In the genomic region with DNA sequence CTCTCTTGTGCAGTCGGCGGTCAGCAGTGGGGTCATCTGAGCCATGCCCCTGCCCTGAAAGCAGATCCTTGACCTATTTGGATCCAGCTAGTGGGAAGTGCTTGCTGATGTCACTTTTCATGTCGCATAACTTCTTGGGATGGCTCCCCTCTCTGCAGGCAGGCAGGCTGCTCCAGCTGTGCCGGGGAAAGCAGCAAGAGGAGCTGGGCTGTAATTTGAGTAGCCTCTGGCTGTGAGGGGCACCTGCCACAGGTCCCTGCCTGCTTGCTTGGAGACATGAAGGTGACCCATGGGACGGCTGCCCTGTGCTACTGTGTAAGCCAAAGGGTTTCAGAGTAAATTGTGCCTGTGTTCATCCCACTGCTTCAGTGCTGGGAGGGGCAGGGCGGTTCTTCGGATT, we compare ENCODE assay signal across 18 mouse cellular contexts. TPM values are rescaled to one million over a fixed set of nuclear protein-coding genes. Genes with fewer than 3 reads are reported as not detected.
DNase-seq lines count a peak whose midpoint lies in the region; ATAC-seq lines count a peak whose summit lies in the region.
"Had no signal": no experiment of that assay in that cellular context is flagged by ENCODE, and none has a peak within 500 bp of the region (broad histone marks: within the 10 kb centered on the region; RNA-seq: fewer than 3 reads in every experiment).

No protein-coding gene starts in this region.

- peaks cover 56% of the 10 kb centered on the region for H3K4me1 ChIP-seq in kidney, embryonic 15.5 days
- H3K4me1 ChIP-seq in embryonic facial prominence, embryonic 11.5 days (ENCODE audit: control insufficient read depth, insufficient read depth, low read length): no peaks in the 10 kb centered on the region; the same call in 1 of the 2 replicates
- H3K4me1 ChIP-seq: stomach, embryonic 15.5 days had no signal

- intact Hi-C loops in gastrocnemius, postnatal 14 days (cut with DNase I; ENCODE audit: low total_unique reads): no loop called here

- peak; percentile 20 for DNase-seq in gastrocnemius, adult 18-20 months (ENCODE audit: low spot score)
- DNase-seq in gastrocnemius, postnatal 14 days: no peak
- DNase-seq in kidney, postnatal 10 days: no peak
- DNase-seq in R1 (ENCODE audit: low read depth, low spot score): peak; percentile 18
- peak; percentile 51 for DNase-seq in embryonic facial prominence, embryonic 11.5 days (ENCODE audit: low spot score)
- DNase-seq in yolk sac, embryonic 10.5 days (ENCODE audit: low spot score): no peak
- DNase-seq in left cerebral cortex, adult 9 months (ENCODE audit: low spot score in 2 of 2): no peak
- DNase-seq: cerebellum, postnatal 10 days; heart, adult 11 months; heart, postnatal 36 days; liver, postnatal 0 days; lung, postnatal 10 days had no signal

- H3K4me2 ChIP-seq in kidney, embryonic 15.5 days: peak overlapping the region; percentile 20; the same call in 1 of the 2 replicates
- H3K4me2 ChIP-seq in embryonic facial prominence, embryonic 11.5 days (ENCODE audit: low read depth, low read length): no peak overlapping the region
- H3K4me2 ChIP-seq: forebrain, embryonic 12.5 days; stomach, embryonic 15.5 days had no signal

- peak overlapping the region; percentile 91 for H3K27ac ChIP-seq in kidney, embryonic 15.5 days
- H3K27ac ChIP-seq in embryonic facial prominence, embryonic 11.5 days (replicated peaks; ENCODE audit: low read depth, low read length): no peak overlapping the region
- H3K27ac ChIP-seq: forebrain, embryonic 12.5 days; layer of hippocampus, adult 2 months; stomach, embryonic 15.5 days had no signal

- no peaks in the 10 kb centered on the region for H3K9me3 ChIP-seq in kidney, embryonic 15.5 days (replicated peaks)
- no peaks in the 10 kb centered on the region for H3K9me3 ChIP-seq in embryonic facial prominence, embryonic 11.5 days (replicated peaks; ENCODE audit: control insufficient read depth, low read length)
- H3K9me3 ChIP-seq: forebrain, embryonic 12.5 days; stomach, embryonic 15.5 days had no signal

- no peak for ATAC-seq in kidney, embryonic 15.5 days (replicated peaks; ENCODE audit: low FRiP score)
- ATAC-seq in embryonic facial prominence, embryonic 11.5 days (replicated peaks; ENCODE audit: insufficient number of reproducible peaks, low FRiP score, low TSS enrichment, low read depth): peak; percentile 36; the same call in 1 of the 2 replicates
- ATAC-seq: hindbrain, embryonic 16.5 days; liver, postnatal 0 days had no signal

- no peaks in the 10 kb centered on the region for H3K36me3 ChIP-seq in kidney, embryonic 15.5 days
- H3K36me3 ChIP-seq in embryonic facial prominence, embryonic 11.5 days (replicated peaks; ENCODE audit: control insufficient read depth, insufficient read depth, low read depth, low read length): no peaks in the 10 kb centered on the region
- H3K36me3 ChIP-seq: forebrain, embryonic 12.5 days; stomach, embryonic 15.5 days had no signal

- 8% methylated on average over 7 of the region's 7 CpGs for WGBS in kidney, embryonic 15.5 days
- 8% methylated on average over 7 of the region's 7 CpGs for WGBS in embryonic facial prominence, embryonic 11.5 days

- H3K9ac ChIP-seq in kidney, embryonic 15.5 days: no peak overlapping the region
- H3K9ac ChIP-seq in embryonic facial prominence, embryonic 11.5 days (replicated peaks; ENCODE audit: low read length): no peak overlapping the region
- H3K9ac ChIP-seq: forebrain, embryonic 12.5 days; liver, postnatal 0 days; stomach, embryonic 15.5 days had no signal

- H3K27me3 ChIP-seq in kidney, embryonic 15.5 days: no peaks in the 10 kb centered on the region
- H3K27me3 ChIP-seq in embryonic facial prominence, embryonic 11.5 days (ENCODE audit: control insufficient read depth, insufficient read depth, low read length): no peaks in the 10 kb centered on the region
- H3K27me3 ChIP-seq: stomach, embryonic 15.5 days had no signal

- H3K4me3 ChIP-seq in kidney, embryonic 15.5 days (replicated peaks): no peak overlapping the region
- H3K4me3 ChIP-seq in embryonic facial prominence, embryonic 11.5 days (ENCODE audit: low read depth, low read length): no peak overlapping the region
- H3K4me3 ChIP-seq: forebrain, embryonic 12.5 days; layer of hippocampus, adult 2 months; stomach, embryonic 15.5 days had no signal

RNA-seq across cellular contexts. Expression of a gene that starts 54.9 kb away (rescaled TPM):
- total RNA-seq in gastrocnemius, adult 18-20 months (2021): 1 to 10 TPM; 3.7 to 9.5 TPM
- total RNA-seq in gastrocnemius, postnatal 14 days (2021): 1 to 10 TPM in 1 of 2 experiments, under 1 TPM in 1; 0.86 to 1.1 TPM
- 10.9 and 11.8 TPM in 2 replicates for polyA plus RNA-seq in kidney, embryonic 15.5 days (2015; fragmentation: Nextera tagmentation; extraction: Ambion mirVana)
- polyA plus RNA-seq in embryonic facial prominence, embryonic 11.5 days (2014; fragmentation: Nextera tagmentation; extraction: Ambion mirVana): 1.4 and 1.5 TPM in 2 replicates
- total RNA-seq: MEL had no signal

Comparison
In these comparisons a context has a peak if more than half of its experiments do, and no peak if none do; other contexts are left out.
1. DNase-seq: peak in gastrocnemius, adult 18-20 months (single experiment), R1 (single experiment) and embryonic facial prominence, embryonic 11.5 days (single experiment); none in gastrocnemius, postnatal 14 days (single experiment), kidney, postnatal 10 days (single experiment), yolk sac, embryonic 10.5 days (single experiment) and left cerebral cortex, adult 9 months (0 of 2).